Mouse (Mus musculus): ENCODE measurements at regions not wholly inside any gene's neighbourhood (a gene's known extent, or its start where the extent isn't known, plus 50 kb on each side); places are given as distances from the start of the nearest gene placed in this dataset.
"Not testable (repeated sequence)": the region's sequence is repeated elsewhere in the genome, so short reads cannot be mapped to it uniquely, and the experiment has no call there.

DNA sequence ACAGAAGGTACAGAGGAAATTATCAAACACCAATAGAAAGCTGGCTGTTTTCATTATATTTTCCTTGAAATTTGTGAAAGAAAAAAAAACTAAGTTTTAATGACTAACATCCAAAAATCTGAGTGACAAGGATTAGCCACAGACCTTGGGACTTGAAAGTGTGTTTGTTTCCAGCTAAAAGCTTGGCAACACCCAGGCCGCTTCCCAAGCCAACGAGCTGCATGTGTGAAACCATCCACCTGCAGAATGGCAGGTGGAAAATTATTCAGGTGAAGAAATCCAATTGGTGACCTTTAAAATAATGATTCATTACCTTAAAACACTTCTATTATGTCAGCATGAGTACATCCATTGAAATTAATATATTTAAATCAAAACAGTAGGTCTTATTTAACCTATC lies 672.7 kb upstream of the Mms22l start:
- no peak for DNase-seq

DNA sequence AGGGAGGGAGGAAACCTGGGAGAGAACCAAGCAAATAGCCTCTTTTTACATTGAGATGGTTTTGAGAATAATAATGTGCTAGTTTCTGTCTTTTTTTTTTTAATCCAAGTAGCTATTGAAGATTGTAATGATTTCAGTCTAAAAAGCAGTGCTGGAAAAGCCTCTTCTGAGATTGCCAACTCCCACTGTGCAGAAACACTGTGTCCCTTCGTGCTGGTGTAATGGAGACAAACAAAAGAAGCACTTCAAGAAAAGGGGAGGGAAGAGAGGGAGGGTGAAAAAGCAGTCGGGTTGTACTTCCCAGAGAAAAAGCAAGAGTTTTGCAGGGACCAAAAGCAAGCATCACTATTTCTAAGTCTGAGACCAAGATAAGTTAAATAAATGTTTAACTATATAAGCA lies 669.4 kb upstream of the Mms22l start:
- DNase-seq = no peak

DNA sequence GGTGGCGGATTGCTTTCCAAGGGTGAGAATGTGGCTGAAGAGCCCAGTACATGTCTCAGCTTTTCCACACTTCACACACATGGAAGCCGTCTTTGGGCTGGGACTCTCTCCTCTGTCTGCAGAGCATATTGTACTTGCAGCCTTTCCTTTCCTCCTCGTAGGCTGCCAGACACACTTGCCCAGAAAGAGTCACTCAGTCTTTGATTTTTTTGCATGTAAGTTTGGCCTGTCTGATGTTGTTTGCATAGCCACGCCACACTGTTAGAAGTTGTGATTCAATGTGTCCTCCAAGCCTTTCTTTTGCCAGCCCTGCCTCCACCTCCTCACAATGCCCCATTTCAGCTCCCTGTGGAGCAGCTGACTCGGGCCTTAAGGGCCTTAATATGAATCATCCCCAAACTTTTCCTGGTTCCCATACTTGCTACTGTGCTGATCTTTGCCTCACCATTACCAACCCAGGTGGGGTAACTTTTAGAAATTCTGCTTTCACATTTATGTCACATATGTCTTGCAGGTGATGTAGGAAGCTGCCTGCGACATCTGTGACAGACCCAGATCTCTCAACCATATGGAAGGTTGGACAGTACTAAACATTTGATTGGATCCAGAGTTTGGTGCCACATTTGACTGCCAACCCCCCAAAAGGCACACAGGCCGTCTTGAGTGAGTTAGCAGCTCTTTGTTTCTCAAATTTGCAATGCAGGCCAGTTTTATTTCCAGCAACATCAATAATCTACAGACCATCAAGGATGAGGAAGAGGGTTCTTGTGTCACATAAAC lies 663.7 kb upstream of the Mms22l start:
- DNase-seq = no peak

- DNase-seq = no peak
Measured at GRCm38 (mm10) chr4:23843609-23844287, 652.5 kb upstream of the Mms22l start.

- DNase-seq = no peak
Measured at GRCm38 (mm10) chr4:23844288-23844971, 651.8 kb upstream of the Mms22l start.

DNA sequence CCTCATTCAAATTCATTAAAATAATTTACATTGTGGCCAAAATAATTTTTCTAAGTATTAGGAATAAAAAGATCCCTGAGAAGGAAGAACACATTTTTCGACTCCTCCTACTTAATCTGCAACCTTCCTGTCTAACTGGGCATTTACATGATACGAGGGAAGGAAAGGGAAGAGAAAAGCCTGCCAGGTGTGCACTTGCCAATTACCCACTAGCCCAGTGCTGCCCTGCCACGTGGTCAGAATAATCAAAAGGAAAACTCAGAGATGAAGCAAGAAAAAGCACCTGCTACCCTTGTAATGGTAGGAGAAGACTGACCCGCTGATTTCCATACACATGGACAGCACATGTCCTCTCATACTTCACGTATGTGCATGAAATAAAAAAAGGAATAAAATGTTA lies 651.0 kb upstream of the Mms22l start:
- DNase-seq = no peak

GRCm38 (mm10) chr4:23850640-23851039 lies 645.6 kb upstream of the Mms22l start:
- no peak for DNase-seq

DNA sequence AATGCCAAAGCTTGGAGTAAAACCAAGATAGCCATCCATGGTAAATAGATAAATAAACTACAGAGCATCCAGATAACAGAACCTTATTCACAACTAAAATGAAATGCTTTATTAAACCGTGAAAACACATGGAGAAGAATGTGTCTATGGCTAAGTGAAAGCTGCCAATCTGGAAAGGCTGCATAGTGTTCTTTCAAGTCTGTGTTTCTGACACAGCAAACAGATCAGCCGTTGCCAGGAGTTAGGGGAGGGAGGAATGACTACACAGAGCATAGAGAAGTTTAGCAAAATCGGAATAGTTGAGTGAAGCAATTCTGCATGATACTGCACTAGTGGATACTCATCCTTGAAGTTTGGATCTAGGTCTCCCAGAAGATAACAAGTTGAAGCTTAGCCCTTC lies 633.8 kb upstream of the Mms22l start:
- no peak for DNase-seq

- no peak for DNase-seq
Measured at GRCm38 (mm10) chr4:23880007-23880406, 616.2 kb upstream of the Mms22l start.

GRCm38 (mm10) chr4:23913396-23913795 lies 582.9 kb upstream of the Mms22l start:
- DNase-seq = no peak

GRCm38 (mm10) chr4:23913822-23914221 lies 582.4 kb upstream of the Mms22l start:
- DNase-seq = no peak

DNA sequence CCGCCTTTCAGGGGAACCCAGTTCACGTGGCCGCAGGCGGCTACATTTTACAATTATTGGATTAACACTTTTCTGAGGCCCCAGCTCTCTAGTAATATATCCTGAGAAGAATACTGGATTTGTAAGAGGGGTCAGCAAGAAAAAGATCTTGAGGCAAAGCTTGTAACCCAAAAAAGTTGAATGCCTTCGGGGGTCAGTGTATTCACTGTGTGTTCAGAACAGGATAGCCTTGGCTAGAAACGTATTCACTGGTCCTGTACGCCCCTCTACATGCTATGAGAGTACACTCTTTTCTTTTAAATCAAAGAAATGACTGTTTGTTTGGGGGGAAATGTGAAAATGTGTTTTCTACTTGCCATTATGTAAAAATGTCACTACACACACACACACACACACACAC lies 581.8 kb upstream of the Mms22l start:
- DNase-seq = no peak

DNA sequence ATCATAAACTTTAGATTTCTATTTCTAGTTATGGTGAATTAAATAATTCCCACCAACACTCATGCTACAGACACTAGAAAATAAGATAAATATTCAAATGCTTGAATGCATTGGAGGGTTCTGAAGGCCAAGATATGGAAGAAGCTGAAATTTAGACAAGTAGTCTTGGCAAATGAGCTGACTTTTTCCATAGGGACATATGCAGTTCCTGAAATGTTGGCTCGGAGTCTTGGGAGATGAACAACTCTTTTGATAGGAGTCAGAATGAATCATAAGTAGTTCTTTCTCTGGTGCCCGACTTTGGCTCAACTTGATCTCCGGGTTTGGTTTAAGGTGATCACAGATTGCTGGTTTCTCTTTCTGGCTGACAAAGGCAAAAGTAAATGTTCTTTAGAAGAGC lies 574.7 kb upstream of the Mms22l start:
- DNase-seq = no peak

- no peak for DNase-seq
Measured at GRCm38 (mm10) chr4:23954140-23954539, 542.1 kb upstream of the Mms22l start.

- DNase-seq = not testable (repeated sequence)
Measured at GRCm38 (mm10) chr4:23982193-23982592, 514.1 kb upstream of the Mms22l start.

DNA sequence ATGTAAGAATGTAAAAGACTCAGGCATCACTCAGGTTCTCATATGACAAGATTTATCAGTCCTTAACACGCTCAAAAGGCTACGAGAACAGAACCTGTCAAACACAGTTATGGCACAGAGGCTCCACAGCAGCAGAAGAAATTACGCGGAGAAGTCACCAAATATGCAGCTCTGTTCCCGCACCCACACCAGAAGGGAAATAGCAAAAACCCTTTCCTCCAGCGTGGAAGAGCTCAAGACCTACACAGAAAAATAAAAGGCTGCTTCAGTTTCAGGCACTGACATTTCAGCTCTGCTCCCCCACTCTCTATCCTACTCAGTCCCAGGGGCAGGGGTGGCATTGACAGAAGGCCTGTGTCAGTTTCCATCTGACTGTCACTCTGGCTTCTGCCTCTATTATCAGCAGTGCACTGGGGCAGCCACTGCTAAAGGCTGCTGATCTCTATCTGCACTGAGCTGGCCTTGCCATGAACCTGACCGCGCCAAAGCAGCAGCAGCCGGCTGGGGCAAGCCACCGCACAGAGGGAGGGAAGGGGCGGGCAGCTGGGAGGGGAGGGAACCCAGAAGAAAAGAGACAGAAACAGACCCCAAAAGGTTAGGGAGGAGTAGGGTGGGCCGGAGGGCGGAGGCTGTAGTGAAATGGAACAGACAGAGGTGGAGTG lies 513.3 kb upstream of the Mms22l start:
- peak; percentile 7 to 18 for DNase-seq

DNA sequence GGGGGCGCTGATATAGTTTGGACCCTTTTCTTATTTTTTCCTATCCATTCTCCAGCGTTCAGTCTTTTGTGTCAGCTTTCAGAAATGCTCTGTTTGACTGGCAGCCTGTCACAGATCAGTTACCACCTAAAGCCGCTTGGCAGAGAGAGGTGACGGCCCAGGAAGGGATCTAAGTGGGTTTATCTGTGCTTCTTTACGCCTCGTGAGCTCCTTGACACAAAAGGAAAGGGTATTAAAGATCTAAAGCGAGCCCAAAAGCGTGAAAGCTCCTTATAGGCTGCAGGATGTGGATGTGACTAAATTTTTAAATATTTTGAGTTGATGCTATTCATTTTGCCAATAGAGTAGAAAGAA lies 512.8 kb upstream of the Mms22l start:
- DNase-seq = no peak

GRCm38 (mm10) chr4:23984005-23984404 lies 512.2 kb upstream of the Mms22l start:
- DNase-seq = no peak

DNA sequence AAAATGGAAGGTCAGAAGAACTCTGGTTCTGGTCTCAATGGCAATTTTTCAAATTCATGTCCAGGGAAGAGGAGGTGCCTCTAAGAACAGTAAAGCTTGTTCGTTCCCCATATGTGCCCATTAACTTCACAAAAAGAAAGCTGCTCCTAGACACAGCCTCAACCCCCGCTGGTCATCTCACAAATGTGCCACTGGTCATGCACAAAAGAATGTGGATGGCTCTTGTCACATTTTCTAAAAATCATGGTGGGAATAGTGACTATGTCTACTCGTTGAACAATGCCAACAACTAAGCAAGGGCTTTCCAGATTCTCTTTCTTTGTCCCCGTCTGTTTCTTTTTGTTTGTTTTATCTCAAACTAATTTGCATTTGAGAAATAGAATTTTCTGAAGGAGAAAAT lies 510.3 kb upstream of the Mms22l start:
- no peak for DNase-seq

DNA sequence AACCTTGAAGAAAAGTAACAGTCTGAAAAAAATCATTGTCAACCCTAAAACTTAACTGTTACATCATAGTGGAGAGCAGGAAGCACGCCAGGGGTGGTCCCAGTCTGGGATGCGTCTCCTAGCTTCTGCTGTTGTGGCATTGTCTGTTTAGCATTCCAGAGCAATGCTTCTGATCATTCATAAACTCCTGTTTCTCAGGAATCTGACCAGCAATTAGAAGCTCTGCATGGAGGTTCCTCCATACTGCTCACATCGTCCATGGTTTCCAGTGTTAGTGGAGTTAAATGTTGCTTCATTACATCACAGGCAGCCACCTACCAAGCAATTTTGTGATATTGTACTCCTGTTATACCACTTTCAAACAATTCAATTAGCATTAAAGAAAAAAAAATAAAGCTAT lies 502.4 kb upstream of the Mms22l start:
- no peak for DNase-seq

DNA sequence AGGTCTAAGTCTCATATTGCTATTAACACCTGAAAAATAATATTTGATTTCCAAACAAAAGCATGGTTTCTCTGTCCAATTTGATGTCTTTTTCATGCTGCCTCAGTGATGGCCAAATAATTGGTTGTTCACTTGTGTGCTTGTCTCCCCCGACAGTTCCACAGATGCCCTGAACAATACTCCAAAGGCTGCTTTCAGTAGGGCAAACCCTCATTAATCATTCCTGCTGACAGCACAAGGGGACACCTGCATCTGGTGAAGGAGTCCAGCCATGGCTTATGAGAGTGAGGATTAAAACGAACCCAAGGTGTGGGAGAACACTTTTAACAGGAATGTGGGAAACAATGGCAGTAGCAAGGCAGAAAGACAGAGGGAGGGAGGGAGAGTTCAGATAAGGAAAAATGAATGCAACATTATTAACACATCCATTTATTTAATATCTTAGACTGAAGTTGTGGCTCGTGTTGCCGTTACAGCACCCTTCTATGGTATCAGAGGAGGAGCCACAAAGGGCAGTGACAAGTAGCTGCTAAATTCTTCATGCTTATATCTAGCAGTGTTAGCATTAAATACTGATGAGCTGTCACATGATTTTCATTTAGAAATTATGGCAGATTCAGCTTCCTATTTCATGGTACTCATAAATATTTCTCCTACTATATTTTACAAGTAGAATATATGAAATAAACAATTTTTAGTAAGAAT lies 501.8 kb upstream of the Mms22l start:
- DNase-seq = no peak

- DNase-seq = no peak
Measured at GRCm38 (mm10) chr4:24006257-24006955, 489.8 kb upstream of the Mms22l start.
